Mouse (Mus musculus) neutrophil, adult 83 days (primary cell): ENCODE data around the gene Fhit. TPM values are rescaled to one million over a fixed set of nuclear protein-coding genes. Genes with fewer than 3 reads are reported as not detected.

Source experiments
- total RNA-seq, 2 experiments: library from RNA; stranded (reverse); gene quantifications; one replicate each; pipeline ENCODE4 v1.2.4; 2023

The Fhit gene
- total RNA-seq, result 1 to 10 TPM; 3.0 to 4.5 TPM

GRCm38 (mm10) chr14:11161751-11162231 is at the start of gene Fhit:
Fhit (minus strand) TSS chr14:11162035.

Other genes starting within 250 kb of the Fhit start
- gene Gm3839, start 194.7 kb upstream of the Fhit start, total RNA-seq, result not detected